Mouse (Mus musculus) megakaryocyte, embryonic 14.5 days (primary cell): ENCODE measurements around the gene Nalcn.

Experiments
- FLI1 ChIP-seq: IDR thresholded peaks from 2 replicates; pipeline ENCODE4 v1.6.1; 2012; ENCODE audit warnings: low read length, inconsistent platforms, mixed read lengths
- GATA1 ChIP-seq: IDR thresholded peaks from 3 replicates; pipeline ENCODE4 v1.6.1; 2012; ENCODE audit warnings: mixed read lengths, low read length, inconsistent platforms, borderline replicate concordance

DNA sequence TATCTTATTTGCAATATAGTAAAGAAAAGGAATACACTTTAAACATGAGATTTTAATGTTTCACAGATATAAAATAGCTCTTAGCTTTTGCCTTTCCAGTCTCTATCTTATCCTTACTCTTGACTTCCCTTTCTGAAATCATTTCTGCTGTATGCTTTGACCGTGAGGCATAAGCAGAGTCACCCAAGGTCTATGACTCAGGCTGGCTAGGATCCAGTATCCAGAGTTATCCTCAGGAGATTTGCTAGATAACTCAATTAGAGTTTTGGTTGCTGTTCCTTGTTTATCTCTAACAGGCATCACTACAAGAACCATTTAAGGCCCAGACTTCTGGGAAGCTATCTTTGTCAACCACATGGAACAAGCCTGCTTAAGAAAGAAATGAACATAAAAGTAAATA is 164.9 kb downstream of the Nalcn start:
- no peak for TF ChIP-seq GATA1
- no peak for TF ChIP-seq FLI1
